Mouse (Mus musculus) retina, postnatal 7 days (tissue): ENCODE measurements around the gene Ccdc121.

Experiments
- DNase-seq: peaks from one replicate; pipeline ENCODE4 v3.0.0-alpha.2; 2012; ENCODE audit warnings: low read depth, low spot score

Gene Ccdc121

DNA sequence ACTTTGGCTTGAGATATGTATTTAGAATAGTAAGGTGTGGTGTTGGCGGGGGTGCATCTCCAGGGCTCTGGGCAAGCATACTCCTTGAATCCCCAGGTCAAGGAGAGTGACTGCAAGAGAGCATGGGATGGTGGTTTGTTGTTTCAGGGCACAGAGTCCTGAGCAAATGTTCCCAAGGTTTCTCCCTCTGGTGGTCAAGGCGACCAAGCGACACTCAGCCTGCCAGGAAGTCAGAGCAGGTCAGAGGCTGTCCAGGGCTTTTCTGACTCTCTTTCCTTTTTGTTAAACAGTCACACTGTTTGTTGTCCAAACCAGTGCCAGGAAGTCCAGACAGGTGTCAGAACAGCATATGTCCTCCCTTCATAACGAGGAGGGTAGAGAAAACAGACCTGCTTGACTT lies at the start of gene Ccdc121:
Gene Ccdc121, minus strand, starts transcription at position 145 of the 400 bp plus-strand sequence.
- DNase-seq: no peak

DNA sequence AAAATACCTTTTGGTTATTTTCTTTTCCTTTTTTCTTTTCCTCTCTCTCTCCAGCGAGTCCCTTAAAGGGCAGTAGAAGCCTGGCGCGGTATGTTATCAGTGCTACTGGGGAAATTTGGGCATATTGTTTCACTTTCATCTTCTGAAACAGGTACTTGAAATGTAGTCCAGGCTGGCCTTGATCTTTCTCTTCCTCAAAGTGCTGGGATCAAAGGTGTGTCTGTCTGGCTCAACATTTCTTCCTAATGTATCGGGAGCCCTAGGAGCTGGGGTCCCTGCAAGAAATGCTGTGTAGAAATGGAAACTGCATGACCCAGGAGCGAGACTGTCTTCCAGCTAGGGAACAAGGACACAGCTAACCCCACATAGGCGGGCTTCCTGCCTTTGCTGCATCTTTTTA lies 49.1 kb upstream of the Ccdc121 start:
- no peak for DNase-seq

DNA sequence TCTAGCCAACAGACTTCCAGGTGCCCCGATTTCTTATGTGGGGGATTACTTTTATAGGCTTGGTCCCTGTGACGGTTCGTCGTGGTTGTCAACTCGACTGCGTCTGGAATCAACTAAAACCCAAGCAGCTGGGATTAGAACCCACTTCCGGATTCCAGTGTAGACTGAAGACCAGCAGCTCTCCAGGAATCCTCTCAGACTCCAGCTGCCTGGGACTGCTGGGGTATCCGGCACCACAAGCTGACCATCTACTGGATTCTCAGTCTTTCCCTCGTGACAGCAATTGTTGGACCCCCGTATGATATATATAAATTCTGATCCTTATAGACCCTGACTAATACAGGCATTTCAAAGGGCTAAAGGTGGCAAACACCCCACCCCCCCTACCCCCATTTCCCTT lies 48.4 kb upstream of the Ccdc121 start:
- DNase-seq: no peak

DNA sequence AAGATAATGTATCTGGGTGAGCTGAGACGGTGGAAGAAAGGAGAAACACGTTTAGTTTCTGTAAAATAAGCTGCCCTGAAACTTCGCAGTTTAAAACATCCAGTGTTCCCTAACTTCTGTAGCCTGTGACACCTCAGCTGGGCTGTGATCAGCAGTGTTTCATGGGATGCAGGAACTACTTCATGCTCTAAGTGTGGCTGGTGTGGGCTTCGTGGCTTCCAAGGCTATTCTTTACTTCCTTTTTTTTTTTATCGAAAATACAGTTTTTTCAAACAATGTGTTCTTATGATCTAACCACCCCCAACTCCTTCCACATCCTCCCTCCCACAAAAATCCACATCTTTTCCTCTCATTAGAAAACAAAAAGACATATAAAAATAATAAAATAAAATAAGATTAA lies 44.2 kb upstream of the Ccdc121 start:
- DNase-seq: no peak

DNA sequence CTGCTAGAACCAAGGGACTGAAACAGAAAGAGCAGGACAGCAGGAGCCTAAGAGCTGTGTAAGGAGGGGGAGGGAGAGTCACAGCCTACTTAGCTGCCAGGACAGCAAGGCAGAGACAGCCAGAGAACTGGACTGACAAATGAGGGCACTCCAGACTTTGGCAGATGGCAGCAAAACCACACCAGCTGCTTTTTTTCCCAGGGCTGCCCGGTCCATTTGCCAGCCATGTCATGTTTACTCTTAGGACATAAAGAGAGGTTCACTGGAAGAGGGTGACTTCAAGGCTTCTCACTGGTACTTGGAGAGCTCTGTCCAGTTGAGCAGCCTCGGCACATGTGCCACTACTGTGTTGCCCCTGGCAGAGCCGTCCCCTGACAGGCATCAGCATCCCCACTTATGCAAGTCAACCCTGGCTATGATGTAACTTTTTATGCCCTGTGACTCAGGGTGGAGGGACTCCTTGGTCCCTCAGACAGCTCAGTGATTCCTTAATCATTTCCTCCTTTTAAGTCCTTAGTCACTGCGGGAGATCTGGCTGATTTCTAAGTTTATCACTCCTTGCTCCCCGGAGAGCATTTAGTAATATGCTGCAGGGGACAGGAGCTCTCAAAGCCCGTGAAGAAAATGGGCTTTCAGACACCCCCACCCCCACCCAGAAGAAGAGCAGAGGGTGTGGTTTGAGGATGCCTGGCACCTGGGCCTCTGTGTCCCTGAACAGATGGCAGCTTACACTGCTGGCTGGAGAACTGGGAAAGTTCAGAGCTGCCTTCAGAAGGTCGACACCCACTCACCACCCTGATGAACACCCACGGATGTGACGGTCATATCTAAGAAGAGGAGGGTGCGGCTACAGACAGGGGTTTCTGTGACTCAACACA lies 41.5 kb upstream of the Ccdc121 start:
- no peak for DNase-seq

DNA sequence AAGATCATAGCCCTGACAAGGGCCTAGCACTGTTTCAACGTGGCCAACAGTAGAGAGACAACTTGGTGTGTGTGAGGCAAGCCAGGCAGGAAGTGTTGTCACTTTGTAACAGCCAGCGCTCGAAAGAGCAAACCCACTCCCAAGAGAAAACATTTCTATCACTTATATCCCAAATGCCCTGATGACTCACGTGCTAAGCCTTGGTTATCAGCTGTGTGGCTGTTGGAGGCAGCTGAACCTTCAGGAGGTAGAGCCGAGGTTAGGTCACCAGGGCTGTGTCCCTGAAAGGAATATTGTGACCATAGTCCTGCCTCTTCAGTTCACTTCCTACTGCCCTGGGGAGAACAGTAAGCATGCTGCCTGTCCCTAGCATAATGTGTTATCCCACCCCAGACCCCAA lies 39.6 kb upstream of the Ccdc121 start:
- DNase-seq: no peak

DNA sequence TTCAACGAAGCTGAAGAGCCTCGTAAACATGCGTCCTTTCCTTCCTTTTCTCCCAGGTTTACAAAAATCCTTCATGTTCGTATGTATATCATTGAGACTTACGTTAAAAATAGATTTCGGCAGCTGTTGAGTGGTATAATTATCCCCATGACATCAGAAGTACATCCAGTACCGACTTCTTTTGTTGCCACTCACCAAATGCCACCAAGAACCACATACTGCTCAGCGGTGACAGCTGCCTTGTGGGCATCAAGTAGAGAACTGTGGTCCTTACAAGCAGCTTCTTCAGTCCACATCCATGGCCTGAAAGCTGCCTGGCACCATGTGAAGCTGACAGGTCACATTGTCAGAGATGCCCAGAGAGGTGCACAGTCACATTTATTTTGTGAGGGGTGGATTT lies 38.7 kb upstream of the Ccdc121 start:
- DNase-seq: no peak

DNA sequence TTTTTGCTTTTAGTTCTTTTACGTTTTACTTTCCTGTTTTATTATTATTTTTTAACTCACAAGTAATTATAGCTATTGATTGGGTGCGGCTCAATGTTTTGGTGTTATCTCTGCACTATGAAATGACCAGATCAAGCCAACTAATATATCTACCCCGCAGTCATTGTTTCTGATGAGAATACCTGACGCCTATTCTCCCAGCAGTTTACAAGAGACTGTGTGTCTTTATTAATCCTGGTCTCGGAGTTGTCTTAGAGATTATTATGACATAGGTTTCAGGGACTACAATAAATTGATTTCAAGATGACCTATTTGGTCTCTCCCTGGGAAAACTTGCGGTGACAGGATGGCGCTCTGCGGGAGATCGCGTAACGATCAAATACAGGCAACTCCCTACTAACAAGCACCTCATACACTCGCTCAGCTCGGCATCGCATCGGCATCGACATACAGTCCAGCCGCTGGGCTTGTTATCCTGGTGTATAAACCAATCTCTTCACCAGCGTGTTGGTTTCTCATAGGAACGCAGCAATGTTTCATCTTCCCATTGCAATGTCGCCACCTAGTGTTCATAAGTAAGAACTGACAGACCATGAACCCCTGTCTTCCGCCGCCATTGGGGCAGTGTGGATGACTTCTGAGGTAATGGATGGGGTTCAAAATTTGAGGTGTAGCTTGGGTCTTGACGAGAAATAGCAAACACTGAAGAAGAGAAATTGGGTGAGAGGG lies 34.0 kb upstream of the Ccdc121 start:
- peak; percentile 66 for DNase-seq

DNA sequence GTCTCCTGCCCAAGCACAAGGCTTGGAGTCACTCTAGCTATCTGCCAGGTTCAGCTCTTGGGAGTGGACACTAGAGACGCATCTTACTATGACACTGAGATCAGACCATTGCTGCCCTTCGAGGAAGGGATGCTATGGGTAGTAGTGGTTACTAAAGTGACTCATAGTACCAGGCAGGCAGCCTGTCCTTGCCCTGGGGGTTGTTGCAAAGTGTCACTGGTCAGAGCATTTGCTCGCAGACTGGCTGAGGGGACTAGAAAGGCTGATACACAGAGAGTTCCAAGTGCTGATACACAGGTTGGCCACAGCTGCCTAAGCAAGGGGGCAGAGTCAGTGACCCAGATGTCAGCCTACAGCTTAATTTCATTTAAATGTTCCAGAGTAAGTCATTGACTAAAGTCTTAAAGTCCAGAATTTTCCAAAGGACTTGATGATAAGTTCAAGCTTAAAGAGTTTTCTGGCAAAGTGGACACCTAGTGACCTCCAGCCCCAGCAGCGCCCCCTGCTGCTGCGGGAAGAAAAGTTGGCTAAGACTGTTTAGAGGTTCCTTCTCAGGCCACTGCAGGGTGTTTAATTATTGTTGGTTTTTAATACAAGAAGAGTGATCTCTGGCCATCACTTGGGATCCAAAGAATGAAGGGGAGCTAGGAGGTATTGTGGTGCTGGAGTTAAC lies 32.6 kb upstream of the Ccdc121 start:
- DNase-seq: no peak

DNA sequence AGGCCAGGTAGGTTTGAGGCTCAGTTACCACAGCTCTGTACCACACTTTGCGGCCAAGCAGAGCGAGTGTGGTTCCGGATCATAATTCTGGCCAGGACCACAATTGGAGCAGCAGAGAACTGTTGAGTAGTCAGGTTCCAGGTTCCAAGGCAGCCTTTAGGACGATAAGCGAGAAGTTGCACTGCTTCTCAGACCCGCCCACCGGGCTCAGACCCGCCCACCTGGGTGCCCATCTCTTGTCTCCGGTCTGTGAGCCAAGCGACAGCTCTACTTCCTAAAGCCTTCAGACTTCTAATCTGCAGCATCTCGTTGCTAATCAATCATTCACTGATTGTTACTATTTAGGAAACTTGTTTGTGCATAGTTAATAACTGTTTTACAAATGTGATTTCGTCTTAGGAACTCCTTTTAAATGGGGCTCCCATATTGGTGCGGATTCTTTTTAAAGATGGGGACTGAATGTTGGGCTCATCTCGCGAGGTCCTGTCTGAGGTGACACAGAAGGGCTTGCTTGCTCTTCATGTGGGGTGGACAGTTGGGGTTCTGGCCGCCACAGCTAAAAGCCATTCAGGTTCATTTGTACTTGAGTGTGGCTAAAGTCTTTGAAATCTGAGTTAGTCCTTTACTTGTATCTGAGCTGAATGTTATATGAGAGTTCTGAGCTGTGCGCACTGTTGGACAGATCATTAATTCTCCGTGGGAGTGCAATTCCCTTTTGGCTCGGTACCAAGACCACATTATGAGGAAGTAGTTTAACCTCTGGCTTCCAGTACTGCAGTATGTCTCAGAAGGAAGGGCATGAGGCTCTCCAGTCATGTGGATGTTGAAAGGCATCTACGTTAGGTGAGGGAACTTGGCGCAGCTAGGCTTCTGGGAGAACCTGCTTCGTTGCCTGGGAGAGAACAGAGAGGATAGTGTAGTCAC lies 28.9 kb upstream of the Ccdc121 start:
- DNase-seq: no peak

DNA sequence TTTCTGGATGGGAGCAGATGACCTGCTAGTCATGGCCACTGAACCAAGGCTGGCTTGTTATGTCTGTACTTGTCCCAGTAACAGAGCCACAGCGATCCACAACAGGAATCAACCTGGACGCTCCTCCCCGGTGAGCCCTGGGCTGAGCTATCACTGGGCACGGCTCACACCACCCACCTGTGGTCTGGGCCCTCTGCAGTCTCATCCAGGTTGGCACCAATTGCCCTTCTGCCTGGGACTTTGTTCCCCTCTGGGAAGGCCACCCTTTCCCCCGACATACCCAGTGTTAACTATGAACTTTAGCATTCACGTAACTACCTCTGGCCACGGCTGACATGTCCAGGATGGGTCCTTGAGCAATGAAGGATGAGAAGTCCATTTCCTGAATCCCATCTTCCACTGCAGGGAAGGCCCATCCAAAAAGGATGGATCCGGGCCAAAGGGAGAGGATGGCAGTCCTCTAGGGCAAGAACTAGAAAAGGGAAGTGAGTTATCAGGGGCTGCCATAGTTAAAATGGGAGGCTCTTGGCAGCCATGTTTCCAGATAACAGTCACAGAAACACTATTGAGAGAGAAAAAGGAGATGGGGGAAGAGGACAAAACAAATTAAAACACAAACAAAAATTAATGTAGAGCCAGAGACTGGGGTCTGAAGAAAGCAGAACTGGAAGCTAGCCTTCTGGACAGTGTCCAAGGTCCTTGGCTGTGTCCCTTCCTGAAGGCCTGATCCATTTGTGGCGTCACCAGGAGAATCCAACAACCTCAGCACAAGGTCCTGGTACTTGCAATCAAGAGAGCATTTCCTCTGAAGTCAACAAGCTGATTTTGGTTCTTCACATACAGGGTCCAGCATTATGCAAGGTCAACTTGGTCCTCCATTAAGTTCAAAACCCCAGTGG lies 26.6 kb upstream of the Ccdc121 start:
- no peak for DNase-seq

DNA sequence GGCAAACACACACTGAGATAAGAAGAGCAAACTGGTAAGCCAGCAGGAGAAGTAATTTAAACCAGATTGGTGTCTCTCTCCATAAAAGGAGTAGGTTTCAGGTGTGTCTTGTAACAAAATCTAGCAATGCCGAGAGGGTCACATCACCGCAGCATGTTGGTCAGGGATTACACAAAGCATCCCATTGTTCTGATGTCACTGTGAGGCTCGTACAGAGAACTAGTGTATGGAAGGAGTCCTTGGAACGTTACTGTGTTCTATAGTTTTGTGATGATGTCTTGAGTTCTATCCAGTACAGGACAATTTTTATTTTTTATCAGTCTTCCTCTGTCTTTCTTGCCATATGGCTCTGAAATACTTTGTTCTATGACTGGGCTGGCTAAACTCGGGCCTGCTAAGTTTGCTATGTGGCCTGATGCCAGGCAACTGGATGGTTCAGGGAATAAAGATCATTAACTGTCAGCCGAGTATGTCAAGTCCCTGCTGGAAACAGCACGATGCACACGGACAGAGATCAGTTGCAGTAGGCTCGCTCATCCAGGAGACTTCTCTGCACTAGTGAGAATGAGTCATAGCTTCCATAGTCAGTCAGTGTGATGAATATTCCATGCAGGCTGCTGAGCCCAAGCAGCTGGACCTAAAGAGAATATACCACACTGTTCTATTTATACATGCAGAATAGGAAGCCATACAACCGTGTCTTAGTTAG lies 24.1 kb upstream of the Ccdc121 start:
- DNase-seq: no peak

DNA sequence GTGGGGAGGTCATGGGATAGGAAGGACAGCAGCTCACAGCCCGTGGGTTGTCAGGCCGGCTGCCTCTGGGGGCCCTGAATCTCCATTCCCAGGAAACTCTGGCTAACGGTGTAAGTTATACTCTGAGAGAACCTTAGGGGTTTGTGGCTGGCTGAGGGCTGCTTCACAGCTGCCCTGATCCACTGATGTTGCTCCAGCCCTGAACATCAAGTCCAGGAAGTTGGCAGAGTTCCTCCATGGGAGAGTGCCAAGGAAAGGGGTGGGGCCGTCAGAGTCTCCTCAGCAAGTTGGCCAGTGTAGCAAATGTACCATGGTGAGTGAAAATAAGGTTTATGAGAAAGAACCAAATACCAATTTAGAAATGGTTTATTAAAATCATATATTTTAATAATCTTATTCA lies 18.1 kb upstream of the Ccdc121 start:
- DNase-seq: no peak

DNA sequence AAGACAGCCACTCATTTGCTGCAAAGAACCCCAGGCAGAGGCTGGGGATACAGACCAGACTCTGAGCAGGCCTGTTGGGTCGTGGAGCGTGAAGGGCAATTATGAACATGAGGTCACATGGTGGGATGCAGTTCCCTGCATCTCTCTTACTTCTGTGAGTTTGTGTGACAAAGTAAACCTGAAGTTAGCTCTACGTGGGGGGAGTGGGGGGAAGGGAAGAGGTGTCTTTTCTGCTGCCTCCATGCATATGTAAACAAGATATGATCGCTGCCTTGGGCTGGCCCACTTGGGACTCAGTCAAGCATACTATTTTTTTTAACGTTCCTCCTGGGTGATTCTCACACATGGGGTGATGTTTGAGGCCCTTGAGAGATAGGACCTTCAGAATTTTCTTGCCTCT lies 14.7 kb upstream of the Ccdc121 start:
- no peak for DNase-seq

DNA sequence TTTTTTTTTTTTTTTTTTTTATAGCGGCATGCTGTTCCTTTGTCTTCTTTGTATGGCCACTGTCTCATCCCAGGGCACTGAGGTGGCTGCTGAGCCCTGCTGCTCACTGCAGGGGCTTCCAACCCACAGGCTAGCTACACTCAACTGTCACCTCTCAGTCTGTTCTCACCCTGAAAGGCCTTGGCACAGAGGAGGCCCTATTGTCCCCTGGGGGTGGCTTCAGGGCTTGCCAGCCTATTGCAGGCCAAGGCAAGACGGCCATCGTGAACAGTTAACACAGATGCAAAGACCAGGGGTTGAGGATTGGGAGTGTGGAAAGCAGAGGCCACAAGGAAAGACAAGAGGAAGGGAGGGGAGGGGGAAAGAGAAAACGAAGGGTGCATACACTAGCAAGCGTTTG lies 12.6 kb upstream of the Ccdc121 start:
- DNase-seq: no peak

DNA sequence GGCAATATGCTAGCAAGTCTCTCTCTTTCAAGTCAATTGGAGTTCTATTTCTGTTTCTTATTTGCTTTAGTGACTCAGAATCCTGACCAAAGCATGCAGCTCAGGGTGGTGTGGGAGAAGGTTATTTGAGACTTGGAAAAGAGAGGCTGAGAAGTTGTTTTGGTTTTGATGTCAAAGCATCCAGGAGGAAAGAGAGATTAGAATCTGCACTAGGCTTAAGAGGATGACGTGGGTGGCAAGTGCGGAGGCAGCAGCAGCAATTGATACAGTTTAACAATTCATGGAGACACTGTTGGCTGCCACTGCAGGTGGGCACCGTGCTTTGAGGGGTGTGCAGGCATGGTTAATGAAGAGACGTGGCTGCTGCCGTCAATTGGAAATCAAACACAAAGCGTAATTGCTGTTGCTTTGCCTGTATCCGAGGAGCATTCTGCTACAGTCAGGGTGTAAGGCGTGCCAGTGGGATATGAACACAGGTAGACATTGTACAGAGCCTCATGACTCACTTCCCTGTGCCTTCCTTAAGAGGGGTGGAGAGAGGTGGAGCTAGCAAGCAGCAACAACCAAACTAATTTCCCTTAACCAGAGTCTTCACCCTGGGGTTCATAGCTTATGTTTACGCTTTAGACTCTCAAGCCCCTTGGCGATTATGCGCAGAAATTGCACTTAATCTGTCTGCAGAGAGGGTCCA lies 10.3 kb upstream of the Ccdc121 start:
- no peak for DNase-seq

DNA sequence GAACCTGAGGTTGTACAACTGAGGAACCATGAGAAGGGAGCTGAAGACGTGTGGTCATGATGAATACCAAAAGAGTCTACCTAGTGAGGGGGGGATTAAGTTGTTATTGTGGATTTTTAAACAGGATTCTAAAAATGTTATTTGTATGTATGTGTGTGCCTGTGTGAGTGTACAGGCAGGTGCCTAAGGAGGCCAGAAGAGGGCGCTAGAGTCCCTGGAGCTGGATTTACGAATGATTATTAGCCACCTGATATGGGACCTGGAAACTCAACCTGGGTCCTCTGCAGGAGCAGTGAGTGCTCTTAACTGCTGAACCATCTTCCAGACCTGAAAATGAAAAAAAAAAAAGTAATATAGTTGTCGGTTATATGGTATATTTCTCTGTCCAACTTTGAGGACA lies 7.9 kb upstream of the Ccdc121 start:
- no peak for DNase-seq

DNA sequence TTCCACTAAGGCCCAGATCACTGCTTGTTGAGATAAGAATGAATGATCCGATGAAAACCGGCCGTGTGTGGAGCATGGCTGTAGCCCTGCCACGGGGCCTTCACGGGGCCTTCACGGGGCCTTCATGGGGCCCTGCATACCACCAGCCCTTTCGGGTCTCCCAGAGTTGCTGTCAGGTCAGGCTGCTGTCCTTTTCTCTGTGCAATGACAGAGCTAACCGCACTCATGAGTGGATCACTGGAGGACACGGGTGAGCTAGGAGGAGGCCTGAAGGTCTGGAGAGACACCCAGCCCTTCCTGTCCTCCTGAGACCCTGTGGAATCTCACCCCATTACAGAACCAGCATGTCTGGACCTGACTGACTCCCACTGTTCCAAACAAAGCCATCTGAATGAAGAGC lies 6.8 kb upstream of the Ccdc121 start:
- DNase-seq: no peak

DNA sequence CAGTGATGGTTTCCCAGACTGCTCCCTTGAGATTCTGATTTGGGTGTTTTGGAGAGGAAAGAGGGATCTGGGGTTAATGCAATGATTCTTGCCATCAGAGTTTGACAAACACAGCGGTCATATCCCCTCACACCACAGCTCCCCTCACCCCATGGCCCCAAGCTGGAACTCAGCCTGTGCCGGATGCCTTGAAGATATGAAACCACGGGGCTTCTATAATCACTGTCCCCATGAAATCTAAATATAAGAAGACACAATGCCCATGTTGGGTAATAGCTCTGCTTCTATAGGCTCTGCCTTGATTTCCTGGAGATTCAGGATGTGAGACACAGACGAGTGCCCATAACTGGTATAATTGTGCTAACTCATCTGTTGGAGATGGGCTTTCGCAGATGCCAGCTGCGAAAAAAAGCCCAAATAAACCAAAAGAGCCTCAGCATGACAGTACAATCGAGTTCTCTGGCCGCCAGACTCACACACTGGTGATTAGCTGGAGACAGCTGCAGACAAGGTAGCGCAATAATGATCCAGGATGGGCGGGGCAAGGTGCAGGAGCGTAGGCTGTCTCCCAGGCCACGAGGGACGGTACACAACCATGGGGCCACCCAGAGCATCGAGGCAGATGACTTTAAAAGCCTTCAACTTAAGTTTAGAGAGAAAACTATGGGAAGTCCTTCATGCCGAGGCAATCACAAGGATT lies 1.3 kb upstream of the Ccdc121 start:
- no peak for DNase-seq
